Mouse (Mus musculus): Measurements from ENCODE around the gene Parp4. TPM values are rescaled to one million over a fixed set of nuclear protein-coding genes. Genes with fewer than 3 reads are reported as not detected.
A peak's percentile ranks its signal among the peaks of the same experiment; 100 is the strongest.

Gene Parp4
- polyA plus RNA-seq, 1 experiment from 2014 or later, result 5.1 TPM

DNA sequence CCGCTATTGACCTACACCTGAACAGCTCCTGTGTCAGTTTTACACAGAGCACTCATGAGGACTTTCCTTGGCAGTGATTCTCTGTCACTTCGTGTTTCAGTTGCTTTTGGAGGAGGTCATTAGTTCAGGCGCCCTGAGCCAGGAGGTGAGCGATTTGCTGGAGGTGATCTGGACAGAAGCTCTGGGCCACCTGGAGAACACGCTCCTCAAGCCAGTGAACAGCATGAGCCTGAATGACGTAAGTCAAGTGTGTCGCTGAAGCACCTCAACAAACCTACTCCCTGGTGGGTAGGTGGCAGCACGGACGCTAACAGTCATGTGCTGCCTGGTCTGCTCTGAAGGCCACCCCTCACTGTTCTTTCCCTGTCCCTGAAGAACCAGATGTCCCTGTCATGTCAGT, 16.8 kb downstream of the Parp4 start:
- no peak for ATAC-seq (ENCODE audit: low read depth)
- WGBS, result 97% methylated on average over 9 of the region's 9 CpGs

DNA sequence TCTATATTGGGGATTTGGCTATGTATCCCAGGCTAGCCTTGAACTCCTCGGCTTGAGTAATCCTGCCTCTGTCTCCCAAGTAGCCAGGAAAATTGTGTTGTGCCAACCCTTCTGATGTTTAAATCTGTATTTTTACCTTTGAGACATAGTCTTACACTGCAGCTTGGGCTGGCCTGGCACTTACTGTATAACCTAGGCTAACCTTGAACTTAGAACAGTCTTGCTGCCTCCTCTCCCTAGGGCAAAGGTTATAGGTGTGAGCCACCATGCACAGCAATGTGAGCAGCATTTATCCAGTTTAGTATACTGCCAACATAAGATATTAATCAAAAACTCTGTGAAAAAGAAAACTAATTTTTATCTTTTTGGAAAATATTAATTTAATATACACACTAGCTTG, 19.4 kb downstream of the Parp4 start:
- Histone ChIP-seq H3K4me1 (ENCODE audit: control insufficient read depth, insufficient read depth, low read length) (no peaks in the 10 kb centered on the region), H3K36me3 (ENCODE audit: control insufficient read depth, insufficient read depth, low read length) (no peaks in the 10 kb centered on the region), H3K4me2 (ENCODE audit: low read depth, low read length) (no peak overlapping the region), H3K27ac (replicated peaks; ENCODE audit: low read depth, low read length) (no peak overlapping the region), H3K4me3 (ENCODE audit: low read depth, low read length) (no peak overlapping the region), H3K27me3 (replicated peaks; ENCODE audit: control insufficient read depth, insufficient read depth, low read length) (no peaks in the 10 kb centered on the region), H3K9me3 (ENCODE audit: control insufficient read depth, low read length) (no peaks in the 10 kb centered on the region), H3K9ac (ENCODE audit: low read depth, low read length) (no peak overlapping the region)
- DNase-seq (ENCODE audit: low spot score) (no peak), ATAC-seq (ENCODE audit: low read depth) (no peak)
- 84% methylated on average over 1 of the region's 1 CpGs for whole genome bisulfite sequencing

More for the DNA sequence above, 16.8 kb downstream of the Parp4 start:
- no peaks in the 10 kb centered on the region for H3K4me1 ChIP-seq (ENCODE audit: control insufficient read depth, insufficient read depth, low read length)
- H3K4me3 ChIP-seq (ENCODE audit: low read depth, low read length), result no peak overlapping the region
- H3K4me2 ChIP-seq (ENCODE audit: low read depth, low read length), result no peak overlapping the region
- H3K9ac ChIP-seq (ENCODE audit: low read depth, low read length), result no peak overlapping the region
- H3K36me3 ChIP-seq (ENCODE audit: control insufficient read depth, insufficient read depth, low read length), result no peaks in the 10 kb centered on the region
- DNase-seq (ENCODE audit: low spot score), result no peak
- H3K27me3 ChIP-seq (replicated peaks; ENCODE audit: control insufficient read depth, insufficient read depth, low read length), result no peaks in the 10 kb centered on the region
- H3K9me3 ChIP-seq (ENCODE audit: control insufficient read depth, low read length), result no peaks in the 10 kb centered on the region
- no peak overlapping the region for H3K27ac ChIP-seq (replicated peaks; ENCODE audit: low read depth, low read length)

DNA sequence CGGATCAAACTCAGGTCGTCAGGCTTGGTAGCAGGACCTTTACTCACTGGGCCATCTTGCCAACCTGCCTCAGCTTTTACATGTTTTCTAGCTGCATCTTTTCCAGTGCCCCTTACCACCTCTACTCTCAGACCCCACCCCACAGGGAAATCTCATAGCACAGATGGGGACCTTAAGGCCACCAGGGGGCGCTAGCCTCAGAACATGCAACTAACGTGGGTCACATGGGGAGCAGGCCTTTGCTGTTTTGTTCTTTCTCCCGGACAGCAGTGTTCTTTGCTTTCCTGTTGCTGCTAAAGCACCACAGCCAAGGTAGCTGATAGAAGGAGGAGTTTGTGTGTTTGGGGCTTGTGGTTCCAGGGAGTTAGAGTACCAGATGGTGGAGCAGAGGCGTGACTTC, 23.3 kb downstream of the Parp4 start:
- 52% methylated on average over 6 of the region's 6 CpGs for WGBS
- no peak for ATAC-seq (ENCODE audit: low read depth)
- no peak overlapping the region for H3K4me2 ChIP-seq (ENCODE audit: low read depth, low read length)

GRCm38 (mm10) chr14:56602069-56602468, 26.6 kb downstream of the Parp4 start:
- H3K36me3 ChIP-seq (ENCODE audit: control insufficient read depth, insufficient read depth, low read length), result no peaks in the 10 kb centered on the region
- WGBS, result 82% methylated on average over 9 of the region's 9 CpGs
- no peaks in the 10 kb centered on the region for H3K4me1 ChIP-seq (ENCODE audit: control insufficient read depth, insufficient read depth, low read length)
- no peaks in the 10 kb centered on the region for H3K9me3 ChIP-seq (ENCODE audit: control insufficient read depth, low read length)
- H3K4me3 ChIP-seq (ENCODE audit: low read depth, low read length), result no peak overlapping the region
- no peak overlapping the region for H3K27ac ChIP-seq (replicated peaks; ENCODE audit: low read depth, low read length)
- no peaks in the 10 kb centered on the region for H3K27me3 ChIP-seq (replicated peaks; ENCODE audit: control insufficient read depth, insufficient read depth, low read length)
- H3K4me2 ChIP-seq (ENCODE audit: low read depth, low read length), result no peak overlapping the region
- no peak for ATAC-seq (ENCODE audit: low read depth)
- no peak overlapping the region for H3K9ac ChIP-seq (ENCODE audit: low read depth, low read length)
- DNase-seq (ENCODE audit: low spot score), result no peak

More for the DNA sequence above, 23.3 kb downstream of the Parp4 start:
- no peaks in the 10 kb centered on the region for H3K36me3 ChIP-seq (ENCODE audit: control insufficient read depth, insufficient read depth, low read length)
- H3K4me1 ChIP-seq (ENCODE audit: control insufficient read depth, insufficient read depth, low read length), result no peaks in the 10 kb centered on the region
- no peaks in the 10 kb centered on the region for H3K27me3 ChIP-seq (replicated peaks; ENCODE audit: control insufficient read depth, insufficient read depth, low read length)
- no peaks in the 10 kb centered on the region for H3K9me3 ChIP-seq (ENCODE audit: control insufficient read depth, low read length)
- H3K27ac ChIP-seq (replicated peaks; ENCODE audit: low read depth, low read length), result no peak overlapping the region
- no peak overlapping the region for H3K4me3 ChIP-seq (ENCODE audit: low read depth, low read length)
- DNase-seq (ENCODE audit: low spot score), result peak; percentile 37
- H3K9ac ChIP-seq (ENCODE audit: low read depth, low read length), result no peak overlapping the region

DNA sequence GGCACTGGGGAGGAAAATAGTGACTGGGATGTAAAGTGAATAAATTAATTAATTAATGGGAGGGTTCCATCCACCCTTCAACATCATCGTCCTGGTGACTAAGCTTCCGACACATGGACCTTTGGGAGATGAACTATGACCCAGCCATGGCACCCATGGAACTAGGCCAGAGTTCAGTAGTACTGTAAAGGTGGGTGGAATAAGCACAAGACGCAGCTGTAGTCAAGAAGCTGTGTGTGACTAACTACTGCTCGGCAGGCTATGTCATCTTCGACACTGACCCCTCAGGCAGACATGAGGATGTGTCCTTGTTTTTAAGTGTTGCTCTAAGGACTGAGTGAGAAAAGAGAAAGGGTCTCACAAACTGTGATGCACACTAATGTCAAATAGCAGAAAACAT, 29.0 kb downstream of the Parp4 start:
- Histone ChIP-seq H3K4me1 (ENCODE audit: control insufficient read depth, insufficient read depth, low read length) (no peaks in the 10 kb centered on the region), H3K9ac (ENCODE audit: low read depth, low read length) (no peak overlapping the region), H3K4me3 (ENCODE audit: low read depth, low read length) (no peak overlapping the region), H3K9me3 (ENCODE audit: control insufficient read depth, low read length) (no peaks in the 10 kb centered on the region), H3K27ac (replicated peaks; ENCODE audit: low read depth, low read length) (no peak overlapping the region), H3K36me3 (ENCODE audit: control insufficient read depth, insufficient read depth, low read length) (no peaks in the 10 kb centered on the region), H3K27me3 (replicated peaks; ENCODE audit: control insufficient read depth, insufficient read depth, low read length) (no peaks in the 10 kb centered on the region), H3K4me2 (ENCODE audit: low read depth, low read length) (no peak overlapping the region)
- WGBS, result 84% methylated on average over 5 of the region's 5 CpGs
- no peak for ATAC-seq (ENCODE audit: low read depth)
- DNase-seq (ENCODE audit: low spot score), result no peak

- Histone ChIP-seq H3K36me3 (ENCODE audit: control insufficient read depth, insufficient read depth, low read length) (no peaks in the 10 kb centered on the region), H3K27ac (replicated peaks; ENCODE audit: low read depth, low read length) (no peak overlapping the region), H3K27me3 (replicated peaks; ENCODE audit: control insufficient read depth, insufficient read depth, low read length) (no peaks in the 10 kb centered on the region), H3K9me3 (ENCODE audit: control insufficient read depth, low read length) (0 out of 2 replicates have a peak, but pooled peaks cover 3% of the 10 kb centered on the region), H3K4me2 (ENCODE audit: low read depth, low read length) (no peak overlapping the region), H3K4me3 (ENCODE audit: low read depth, low read length) (no peak overlapping the region), H3K9ac (ENCODE audit: low read depth, low read length) (no peak overlapping the region), H3K4me1 (ENCODE audit: control insufficient read depth, insufficient read depth, low read length) (no peaks in the 10 kb centered on the region)
- WGBS, result 78% methylated on average over 4 of the region's 4 CpGs
- ATAC-seq (ENCODE audit: low read depth), result no peak
- no peak for DNase-seq (ENCODE audit: low spot score)
Observed at GRCm38 (mm10) chr14:56605136-56605535, 29.7 kb downstream of the Parp4 start.

GRCm38 (mm10) chr14:56613212-56613611, 37.8 kb downstream of the Parp4 start:
- WGBS, result 80% methylated on average over 3 of the region's 3 CpGs
- Histone ChIP-seq H3K9ac (ENCODE audit: low read depth, low read length) (no peak overlapping the region), H3K27me3 (replicated peaks; ENCODE audit: control insufficient read depth, insufficient read depth, low read length) (no peaks in the 10 kb centered on the region), H3K4me1 (ENCODE audit: control insufficient read depth, insufficient read depth, low read length) (no peaks in the 10 kb centered on the region), H3K4me3 (ENCODE audit: low read depth, low read length) (no peak overlapping the region), H3K36me3 (ENCODE audit: control insufficient read depth, insufficient read depth, low read length) (no peaks in the 10 kb centered on the region), H3K27ac (replicated peaks; ENCODE audit: low read depth, low read length) (no peak overlapping the region), H3K9me3 (ENCODE audit: control insufficient read depth, low read length) (0 out of 2 replicates have a peak, but pooled peaks cover 3% of the 10 kb centered on the region), H3K4me2 (ENCODE audit: low read depth, low read length) (no peak overlapping the region)
- no peak for DNase-seq (ENCODE audit: low spot score)
- no peak for ATAC-seq (ENCODE audit: low read depth)

- 84% methylated on average over 1 of the region's 1 CpGs for WGBS
- H3K4me1 ChIP-seq (ENCODE audit: control insufficient read depth, insufficient read depth, low read length), result no peaks in the 10 kb centered on the region
- H3K27me3 ChIP-seq (replicated peaks; ENCODE audit: control insufficient read depth, insufficient read depth, low read length), result no peaks in the 10 kb centered on the region
- ATAC-seq (ENCODE audit: low read depth) (no peak), DNase-seq (ENCODE audit: low spot score) (no peak)
- no peak overlapping the region for H3K4me2 ChIP-seq (ENCODE audit: low read depth, low read length)
- H3K4me3 ChIP-seq (ENCODE audit: low read depth, low read length), result no peak overlapping the region
- no peaks in the 10 kb centered on the region for H3K9me3 ChIP-seq (ENCODE audit: control insufficient read depth, low read length)
- no peak overlapping the region for H3K27ac ChIP-seq (replicated peaks; ENCODE audit: low read depth, low read length)
- H3K36me3 ChIP-seq (ENCODE audit: control insufficient read depth, insufficient read depth, low read length), result no peaks in the 10 kb centered on the region
- H3K9ac ChIP-seq (ENCODE audit: low read depth, low read length), result no peak overlapping the region
Observed at GRCm38 (mm10) chr14:56617470-56617869, 42.1 kb downstream of the Parp4 start.

- ATAC-seq (ENCODE audit: low read depth) (no peak), DNase-seq (ENCODE audit: low spot score) (no peak)
- Histone ChIP-seq H3K27ac (replicated peaks; ENCODE audit: low read depth, low read length) (no peak overlapping the region), H3K27me3 (replicated peaks; ENCODE audit: control insufficient read depth, insufficient read depth, low read length) (no peaks in the 10 kb centered on the region), H3K4me3 (ENCODE audit: low read depth, low read length) (no peak overlapping the region), H3K4me1 (ENCODE audit: control insufficient read depth, insufficient read depth, low read length) (no peaks in the 10 kb centered on the region), H3K9me3 (ENCODE audit: control insufficient read depth, low read length) (no peaks in the 10 kb centered on the region), H3K4me2 (ENCODE audit: low read depth, low read length) (no peak overlapping the region), H3K36me3 (ENCODE audit: control insufficient read depth, insufficient read depth, low read length) (no peaks in the 10 kb centered on the region), H3K9ac (ENCODE audit: low read depth, low read length) (no peak overlapping the region)
- WGBS, result 80% methylated on average over 8 of the region's 8 CpGs
Observed at GRCm38 (mm10) chr14:56620425-56620824, 45.0 kb downstream of the Parp4 start.

All from embryonic facial prominence, embryonic 14.5 days (tissue).